Comparison of ENCODE assay signal across 8 mouse cellular contexts in genomic region chr3:128088207-128088606, GRCm38 (mm10).
DNase-seq lines count a peak whose midpoint lies in the region; ATAC-seq lines count a peak whose summit lies in the region.

No protein-coding gene starts in this region.

- H3K9me3 ChIP-seq in embryonic facial prominence, embryonic 12.5 days, result no peaks in the 10 kb centered on the region
- no peaks in the 10 kb centered on the region for H3K9me3 ChIP-seq in hindbrain, embryonic 16.5 days (ENCODE audit: control insufficient read depth, low read length)
- H3K9me3 ChIP-seq in midbrain, embryonic 11.5 days (ENCODE audit: control insufficient read depth, low read length), result no peaks in the 10 kb centered on the region

- peak; percentile 9 for DNase-seq in CD4-positive helper T cell, adult 2 months (ENCODE audit: low read depth, low spot score)
- DNase-seq in ES-CJ7 (ENCODE audit: low read depth, low spot score), result peak; percentile 48
- DNase-seq in left cerebral cortex, adult 11 months (ENCODE audit: low spot score), result peak; percentile 2
- DNase-seq in midbrain, embryonic 11.5 days (ENCODE audit: low spot score, missing footprints), result peak; percentile 90
- DNase-seq in telencephalon, adult 2 months (ENCODE audit: low read depth, low spot score), result peak; percentile 18
- DNase-seq in cerebellum, adult 11-12 months, result no peak

- H3K4me1 ChIP-seq in embryonic facial prominence, embryonic 12.5 days, result no peaks in the 10 kb centered on the region
- no peaks in the 10 kb centered on the region for H3K4me1 ChIP-seq in hindbrain, embryonic 16.5 days (ENCODE audit: control insufficient read depth, insufficient read depth, low read depth, low read length)
- no peaks in the 10 kb centered on the region for H3K4me1 ChIP-seq in midbrain, embryonic 11.5 days (ENCODE audit: control insufficient read depth, insufficient read depth, low read length)

- H3K9ac ChIP-seq in embryonic facial prominence, embryonic 12.5 days, result no peak overlapping the region
- H3K9ac ChIP-seq in hindbrain, embryonic 16.5 days (ENCODE audit: low read depth, low read length), result no peak overlapping the region
- no peak overlapping the region for H3K9ac ChIP-seq in midbrain, embryonic 11.5 days (ENCODE audit: low read length)

- no peak overlapping the region for H3K27ac ChIP-seq in embryonic facial prominence, embryonic 12.5 days
- no peak overlapping the region for H3K27ac ChIP-seq in hindbrain, embryonic 16.5 days (ENCODE audit: low read depth, low read length)
- H3K27ac ChIP-seq in midbrain, embryonic 11.5 days (ENCODE audit: low read depth, low read length), result no peak overlapping the region

- 44% methylated on average over 4 of the region's 4 CpGs for WGBS in embryonic facial prominence, embryonic 12.5 days
- 44% methylated on average over 4 of the region's 4 CpGs for WGBS in hindbrain, embryonic 16.5 days
- 53% methylated on average over 4 of the region's 4 CpGs for WGBS in midbrain, embryonic 11.5 days

- H3K4me2 ChIP-seq in embryonic facial prominence, embryonic 12.5 days (replicated peaks), result no peak overlapping the region
- H3K4me2 ChIP-seq in hindbrain, embryonic 16.5 days (ENCODE audit: low read length), result no peak overlapping the region
- H3K4me2 ChIP-seq in midbrain, embryonic 11.5 days, result no peak overlapping the region

- peak; percentile 87; the same call in 1 of the 2 replicates for ATAC-seq in embryonic facial prominence, embryonic 12.5 days (ENCODE audit: insufficient number of reproducible peaks, insufficient read depth, low FRiP score, low TSS enrichment)
- ATAC-seq in hindbrain, embryonic 16.5 days, result peak; percentile 93
- peak; percentile 91 for ATAC-seq in midbrain, embryonic 11.5 days (ENCODE audit: low FRiP score)

- H3K36me3 ChIP-seq in embryonic facial prominence, embryonic 12.5 days, result no peaks in the 10 kb centered on the region
- H3K36me3 ChIP-seq in hindbrain, embryonic 16.5 days (ENCODE audit: control insufficient read depth, insufficient read depth, low read length), result no peaks in the 10 kb centered on the region
- no peaks in the 10 kb centered on the region for H3K36me3 ChIP-seq in midbrain, embryonic 11.5 days (ENCODE audit: control insufficient read depth, insufficient read depth, low read length)

- H3K4me3 ChIP-seq in embryonic facial prominence, embryonic 12.5 days, result no peak overlapping the region
- no peak overlapping the region for H3K4me3 ChIP-seq in hindbrain, embryonic 16.5 days (ENCODE audit: low read length)
- H3K4me3 ChIP-seq in midbrain, embryonic 11.5 days (ENCODE audit: low read depth, low read length), result no peak overlapping the region

- H3K27me3 ChIP-seq in embryonic facial prominence, embryonic 12.5 days, result no peaks in the 10 kb centered on the region
- no peaks in the 10 kb centered on the region for H3K27me3 ChIP-seq in hindbrain, embryonic 16.5 days (replicated peaks; ENCODE audit: control insufficient read depth, insufficient read depth, low read length)
- no peaks in the 10 kb centered on the region for H3K27me3 ChIP-seq in midbrain, embryonic 11.5 days (ENCODE audit: control insufficient read depth, insufficient read depth, low read length)
